Mouse (Mus musculus) liver, adult 2 months (tissue): Measurements from ENCODE around the gene Appl1.

Experiments
- CTCF ChIP-seq: fragments of 200-500 bp; IDR thresholded peaks from 2 replicates; pipeline ENCODE4 v1.5.1; 2011; ENCODE audit warnings: low read depth, low read length, control low read depth
- POLR2A ChIP-seq: fragments of 200-500 bp; IDR thresholded peaks from 2 replicates; pipeline ENCODE4 v1.6.1; 2011; ENCODE audit warnings: low read length, control low read depth; ENCODE audit not compliant: insufficient read depth; ENCODE audit errors: extremely low read depth

- TF ChIP-seq POLR2A, result no peak
- no peak for TF ChIP-seq CTCF
Measured at GRCm38 (mm10) chr14:26993427-26993826, 22.4 kb upstream of the Appl1 start.
